Mouse (Mus musculus): ENCODE measurements around the gene Mtch1. TPM values are rescaled to one million over a fixed set of nuclear protein-coding genes. Genes with fewer than 3 reads are reported as not detected.
"Not testable (repeated sequence)": the region's sequence is repeated elsewhere in the genome, so short reads cannot be mapped to it uniquely, and the experiment has no call there.

The Mtch1 gene
- polyA plus RNA-seq, 1 experiment from 2014 or later = 533 TPM

GRCm38 (mm10) chr17:29356479-29356856, 8.7 kb upstream of the Mtch1 start:
- peak overlapping the region; percentile 61 for H3K4me2 ChIP-seq (ENCODE audit: low read length)
- H3K4me1 ChIP-seq (ENCODE audit: control insufficient read depth, insufficient read depth, low read length) = peaks cover 30% of the 10 kb centered on the region
- WGBS = under 1% methylated on average over 11 of the region's 11 CpGs
- ATAC-seq (ENCODE audit: low FRiP score, low TSS enrichment) (peak; percentile 95), DNase-seq (peak; percentile 94)
- H3K9ac ChIP-seq (replicated peaks; ENCODE audit: low read length) = peak overlapping the region; percentile 66
- H3K27me3 ChIP-seq (ENCODE audit: control insufficient read depth, insufficient read depth, low read length) = no peaks in the 10 kb centered on the region
- peak overlapping the region; percentile 99 for H3K27ac ChIP-seq (replicated peaks; ENCODE audit: low read depth, low read length)
- no peaks in the 10 kb centered on the region for H3K9me3 ChIP-seq (ENCODE audit: control insufficient read depth, low read length)
- H3K36me3 ChIP-seq (ENCODE audit: control insufficient read depth, insufficient read depth, low read length) = no peaks in the 10 kb centered on the region
- peak overlapping the region; percentile 33 for H3K4me3 ChIP-seq (replicated peaks; ENCODE audit: low read depth, low read length)

- peak overlapping the region; percentile 61 for H3K4me2 ChIP-seq (ENCODE audit: low read length)
- H3K4me3 ChIP-seq (replicated peaks; ENCODE audit: low read depth, low read length) = peak overlapping the region; percentile 25
- H3K36me3 ChIP-seq (ENCODE audit: control insufficient read depth, insufficient read depth, low read length) = no peaks in the 10 kb centered on the region
- H3K9ac ChIP-seq (replicated peaks; ENCODE audit: low read length) = peak overlapping the region; percentile 66
- WGBS = 5% methylated on average over 17 of the region's 17 CpGs
- peak; percentile 74 for DNase-seq
- H3K27ac ChIP-seq (replicated peaks; ENCODE audit: low read depth, low read length) = peak overlapping the region; percentile 99
- ATAC-seq (ENCODE audit: low FRiP score, low TSS enrichment) = peak; percentile 46
- H3K4me1 ChIP-seq (ENCODE audit: control insufficient read depth, insufficient read depth, low read length) = peaks cover 30% of the 10 kb centered on the region
- no peaks in the 10 kb centered on the region for H3K27me3 ChIP-seq (ENCODE audit: control insufficient read depth, insufficient read depth, low read length)
- no peaks in the 10 kb centered on the region for H3K9me3 ChIP-seq (ENCODE audit: control insufficient read depth, low read length)
These were observed 8.2 kb upstream of the Mtch1 start for GRCm38 (mm10) chr17:29355841-29356478.

- Histone ChIP-seq H3K36me3 (ENCODE audit: control insufficient read depth, insufficient read depth, low read length) (no peaks in the 10 kb centered on the region), H3K4me3 (replicated peaks; ENCODE audit: low read depth, low read length) (no peak overlapping the region), H3K4me2 (ENCODE audit: low read length) (peak overlapping the region; percentile 61), H3K27me3 (ENCODE audit: control insufficient read depth, insufficient read depth, low read length) (no peaks in the 10 kb centered on the region), H3K9me3 (ENCODE audit: control insufficient read depth, low read length) (no peaks in the 10 kb centered on the region), H3K9ac (replicated peaks; ENCODE audit: low read length) (peak overlapping the region; percentile 66), H3K27ac (replicated peaks; ENCODE audit: low read depth, low read length) (peak overlapping the region; percentile 99), H3K4me1 (ENCODE audit: control insufficient read depth, insufficient read depth, low read length) (peaks cover 30% of the 10 kb centered on the region)
- DNase-seq (peak; percentile 66), ATAC-seq (ENCODE audit: low FRiP score, low TSS enrichment) (peak; percentile 43)
- 9% methylated on average over 5 of the region's 5 CpGs for WGBS
These were observed 7.7 kb upstream of the Mtch1 start for GRCm38 (mm10) chr17:29355461-29355840.

GRCm38 (mm10) chr17:29351056-29351455, 3.3 kb upstream of the Mtch1 start:
- not testable (repeated sequence) for H3K4me3 ChIP-seq (replicated peaks; ENCODE audit: low read depth, low read length); H3K27me3 ChIP-seq (ENCODE audit: control insufficient read depth, insufficient read depth, low read length); ATAC-seq (ENCODE audit: low FRiP score, low TSS enrichment); H3K9me3 ChIP-seq (ENCODE audit: control insufficient read depth, low read length); H3K27ac ChIP-seq (replicated peaks; ENCODE audit: low read depth, low read length); H3K36me3 ChIP-seq (ENCODE audit: control insufficient read depth, insufficient read depth, low read length); H3K9ac ChIP-seq (replicated peaks; ENCODE audit: low read length); H3K4me2 ChIP-seq (ENCODE audit: low read length); DNase-seq
- WGBS = 61% methylated on average over 5 of the region's 5 CpGs
- peaks cover 21% of the 10 kb centered on the region for H3K4me1 ChIP-seq (ENCODE audit: control insufficient read depth, insufficient read depth, low read length)

GRCm38 (mm10) chr17:29348996-29349395, 1.3 kb upstream of the Mtch1 start:
- no peaks in the 10 kb centered on the region for H3K27me3 ChIP-seq (ENCODE audit: control insufficient read depth, insufficient read depth, low read length)
- H3K4me2 ChIP-seq (ENCODE audit: low read length) = no peak overlapping the region
- H3K9me3 ChIP-seq (ENCODE audit: control insufficient read depth, low read length) = no peaks in the 10 kb centered on the region
- DNase-seq (no peak), ATAC-seq (ENCODE audit: low FRiP score, low TSS enrichment) (no peak)
- no peak overlapping the region for H3K27ac ChIP-seq (replicated peaks; ENCODE audit: low read depth, low read length)
- no peak overlapping the region for H3K9ac ChIP-seq (replicated peaks; ENCODE audit: low read length)
- H3K4me1 ChIP-seq (ENCODE audit: control insufficient read depth, insufficient read depth, low read length) = peaks cover 18% of the 10 kb centered on the region
- H3K36me3 ChIP-seq (ENCODE audit: control insufficient read depth, insufficient read depth, low read length) = peaks cover 8% of the 10 kb centered on the region
- no peak overlapping the region for H3K4me3 ChIP-seq (replicated peaks; ENCODE audit: low read depth, low read length)
- WGBS = 77% methylated on average over 2 of the region's 2 CpGs

- Histone ChIP-seq H3K4me2 (ENCODE audit: low read length) (peak overlapping the region; percentile 61), H3K27ac (replicated peaks; ENCODE audit: low read depth, low read length) (peak overlapping the region; percentile 93), H3K9me3 (ENCODE audit: control insufficient read depth, low read length) (no peaks in the 10 kb centered on the region), H3K9ac (replicated peaks; ENCODE audit: low read length) (peak overlapping the region; percentile 90), H3K4me3 (replicated peaks; ENCODE audit: low read depth, low read length) (peak overlapping the region; percentile 86), H3K4me1 (ENCODE audit: control insufficient read depth, insufficient read depth, low read length) (peaks cover 21% of the 10 kb centered on the region), H3K27me3 (ENCODE audit: control insufficient read depth, insufficient read depth, low read length) (no peaks in the 10 kb centered on the region), H3K36me3 (ENCODE audit: control insufficient read depth, insufficient read depth, low read length) (peaks cover 23% of the 10 kb centered on the region)
- ATAC-seq (ENCODE audit: low FRiP score, low TSS enrichment) (peak; percentile 64), DNase-seq (peak; percentile 72)
- under 1% methylated on average over 45 of the region's 45 CpGs for WGBS
These were observed 549 bp downstream of the Mtch1 start for GRCm38 (mm10) chr17:29347126-29347644.

GRCm38 (mm10) chr17:29346496-29347125, 1.1 kb downstream of the Mtch1 start:
- no peaks in the 10 kb centered on the region for H3K9me3 ChIP-seq (ENCODE audit: control insufficient read depth, low read length)
- H3K4me3 ChIP-seq (replicated peaks; ENCODE audit: low read depth, low read length) = peak overlapping the region; percentile 86
- H3K36me3 ChIP-seq (ENCODE audit: control insufficient read depth, insufficient read depth, low read length) = peaks cover 27% of the 10 kb centered on the region
- no peak for ATAC-seq (ENCODE audit: low FRiP score, low TSS enrichment)
- WGBS = 3% methylated on average over 11 of the region's 11 CpGs
- peaks cover 26% of the 10 kb centered on the region for H3K4me1 ChIP-seq (ENCODE audit: control insufficient read depth, insufficient read depth, low read length)
- H3K9ac ChIP-seq (replicated peaks; ENCODE audit: low read length) = peak overlapping the region; percentile 90
- no peaks in the 10 kb centered on the region for H3K27me3 ChIP-seq (ENCODE audit: control insufficient read depth, insufficient read depth, low read length)
- peak overlapping the region; percentile 61 for H3K4me2 ChIP-seq (ENCODE audit: low read length)
- peak; percentile 77 for DNase-seq
- H3K27ac ChIP-seq (replicated peaks; ENCODE audit: low read depth, low read length) = peak overlapping the region; percentile 93

- H3K4me1 ChIP-seq (ENCODE audit: control insufficient read depth, insufficient read depth, low read length) = peaks cover 29% of the 10 kb centered on the region
- H3K9ac ChIP-seq (replicated peaks; ENCODE audit: low read length) = peak overlapping the region; percentile 90; the same call in 1 of the 2 replicates
- ATAC-seq (ENCODE audit: low FRiP score, low TSS enrichment) (no peak), DNase-seq (no peak)
- 96% methylated on average over 12 of the region's 12 CpGs for WGBS
- no peaks in the 10 kb centered on the region for H3K9me3 ChIP-seq (ENCODE audit: control insufficient read depth, low read length)
- no peak overlapping the region for H3K27ac ChIP-seq (replicated peaks; ENCODE audit: low read depth, low read length)
- peak overlapping the region; percentile 61 for H3K4me2 ChIP-seq (ENCODE audit: low read length)
- H3K36me3 ChIP-seq (ENCODE audit: control insufficient read depth, insufficient read depth, low read length) = peaks cover 33% of the 10 kb centered on the region
- peak overlapping the region; percentile 86 for H3K4me3 ChIP-seq (replicated peaks; ENCODE audit: low read depth, low read length)
- H3K27me3 ChIP-seq (ENCODE audit: control insufficient read depth, insufficient read depth, low read length) = no peaks in the 10 kb centered on the region
These were observed 2.5 kb downstream of the Mtch1 start for GRCm38 (mm10) chr17:29345272-29345671.

All from midbrain, embryonic 14.5 days (tissue).